Mouse (Mus musculus) liver, adult 2 months (tissue): ENCODE data around the gene Rcor2.

Source experiments
- CTCF ChIP-seq: fragments of 200-500 bp; IDR thresholded peaks from 2 replicates; pipeline ENCODE4 v1.5.1; 2011; ENCODE audit warnings: low read depth, low read length, control low read depth
- POLR2A ChIP-seq: fragments of 200-500 bp; IDR thresholded peaks from 2 replicates; pipeline ENCODE4 v1.6.1; 2011; ENCODE audit warnings: low read length, control low read depth; ENCODE audit not compliant: insufficient read depth; ENCODE audit errors: extremely low read depth

DNA sequence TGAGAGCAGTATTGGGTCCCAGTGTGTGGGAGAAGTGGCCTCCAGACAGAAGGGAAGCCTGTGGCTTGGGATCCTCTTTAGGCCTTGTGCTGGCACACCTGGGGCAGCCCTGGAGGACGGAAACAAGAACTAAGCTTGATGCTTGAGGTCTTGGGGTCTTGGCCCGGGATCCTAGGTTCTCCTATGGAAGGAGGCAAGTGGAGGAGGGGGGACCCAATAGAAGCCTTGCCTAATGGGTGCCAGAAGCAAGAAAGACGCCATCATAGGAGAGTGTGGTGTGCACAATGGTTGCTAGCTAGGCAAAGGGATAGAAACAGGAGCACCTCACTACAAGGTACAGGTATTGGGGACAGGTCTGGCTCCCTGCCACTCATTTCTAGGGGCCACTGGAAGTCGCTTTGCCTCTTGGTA, 699 bp upstream of the Rcor2 start:
- TF ChIP-seq CTCF, result no peak
- TF ChIP-seq POLR2A, result no peak
